Mouse (Mus musculus): ENCODE results near the gene Nbas.

The Nbas gene

DNA sequence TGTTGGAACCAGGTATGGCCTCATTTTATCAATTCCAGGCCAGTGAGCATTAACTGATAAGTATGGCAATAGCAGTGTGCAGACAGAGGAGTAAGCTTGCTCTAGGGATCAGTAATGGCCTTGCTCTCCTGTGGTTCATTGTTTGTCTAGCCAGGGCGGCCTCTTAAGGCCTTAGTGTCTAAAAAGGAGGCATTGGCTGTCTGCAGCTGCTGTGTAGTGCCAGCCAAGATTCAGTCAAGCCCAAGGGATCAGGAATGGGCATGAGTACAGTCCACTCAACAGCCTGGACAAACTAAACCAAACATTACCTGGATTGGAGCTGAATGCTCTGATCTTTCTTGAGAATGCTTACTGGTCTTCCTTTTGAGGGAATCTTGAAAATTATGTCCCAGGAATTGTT is 120.7 kb downstream of the Nbas start:
- no peak for DNase-seq (ENCODE audit: low read depth)

DNA sequence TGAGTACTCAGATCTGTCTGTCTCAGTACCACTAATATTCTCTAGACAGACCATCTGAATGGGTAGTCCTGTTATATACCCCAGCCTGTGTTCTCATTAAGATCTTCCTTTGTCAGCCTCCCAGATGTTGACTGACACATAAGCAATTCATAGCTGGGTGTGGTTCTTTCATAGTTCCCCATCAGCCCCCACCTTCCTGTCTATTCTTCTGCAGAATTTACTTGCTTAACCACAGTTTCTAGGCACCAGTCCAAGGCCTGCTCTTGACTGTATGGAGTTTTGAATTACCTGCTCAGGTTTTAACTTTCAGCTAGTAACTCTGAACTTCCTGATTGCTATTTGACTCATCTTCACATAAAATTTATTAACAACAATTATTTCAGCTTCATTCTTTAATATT is 141.3 kb downstream of the Nbas start:
- no peak for DNase-seq (ENCODE audit: low read depth)

DNA sequence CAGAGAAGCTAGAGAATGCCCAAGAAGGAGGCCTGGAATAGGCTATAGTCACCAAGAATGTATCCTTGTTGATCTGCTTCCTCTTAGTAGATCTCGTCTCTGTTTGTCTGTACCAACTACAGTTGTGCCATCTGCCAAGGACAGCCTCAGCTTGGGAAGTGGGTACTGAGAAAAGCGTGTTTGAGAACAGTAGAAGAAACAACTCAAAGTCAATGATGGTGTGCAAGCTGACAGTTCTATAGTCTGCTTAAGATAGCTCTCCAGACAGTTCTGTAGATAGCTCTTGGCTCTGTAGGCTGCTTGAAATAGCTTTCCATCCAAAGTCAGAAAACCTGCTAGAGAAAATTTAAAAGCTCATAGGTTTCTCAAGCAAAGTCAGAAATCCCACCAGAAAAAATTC is 149.7 kb downstream of the Nbas start:
- DNase-seq (ENCODE audit: low read depth) = no peak

DNA sequence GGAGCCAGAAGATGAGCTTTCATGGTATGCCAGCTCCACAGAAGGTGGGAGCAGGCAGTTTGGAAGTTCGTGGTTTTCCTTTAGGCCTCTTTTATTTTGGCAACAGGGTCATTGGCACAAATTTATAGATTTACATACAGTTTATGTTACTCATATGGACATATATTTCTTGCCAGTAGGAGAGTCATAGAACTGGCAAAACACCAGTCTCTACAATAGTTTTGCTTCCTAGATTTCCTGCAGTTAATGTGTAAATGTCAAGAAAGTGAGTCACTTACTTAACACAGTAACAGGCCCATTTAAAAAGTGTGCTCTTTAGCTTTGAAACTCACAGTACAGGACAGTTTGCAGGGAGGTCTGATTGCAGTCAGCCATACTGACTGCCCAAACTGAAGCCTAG is 161.3 kb downstream of the Nbas start:
- DNase-seq (ENCODE audit: low read depth) = no peak

DNA sequence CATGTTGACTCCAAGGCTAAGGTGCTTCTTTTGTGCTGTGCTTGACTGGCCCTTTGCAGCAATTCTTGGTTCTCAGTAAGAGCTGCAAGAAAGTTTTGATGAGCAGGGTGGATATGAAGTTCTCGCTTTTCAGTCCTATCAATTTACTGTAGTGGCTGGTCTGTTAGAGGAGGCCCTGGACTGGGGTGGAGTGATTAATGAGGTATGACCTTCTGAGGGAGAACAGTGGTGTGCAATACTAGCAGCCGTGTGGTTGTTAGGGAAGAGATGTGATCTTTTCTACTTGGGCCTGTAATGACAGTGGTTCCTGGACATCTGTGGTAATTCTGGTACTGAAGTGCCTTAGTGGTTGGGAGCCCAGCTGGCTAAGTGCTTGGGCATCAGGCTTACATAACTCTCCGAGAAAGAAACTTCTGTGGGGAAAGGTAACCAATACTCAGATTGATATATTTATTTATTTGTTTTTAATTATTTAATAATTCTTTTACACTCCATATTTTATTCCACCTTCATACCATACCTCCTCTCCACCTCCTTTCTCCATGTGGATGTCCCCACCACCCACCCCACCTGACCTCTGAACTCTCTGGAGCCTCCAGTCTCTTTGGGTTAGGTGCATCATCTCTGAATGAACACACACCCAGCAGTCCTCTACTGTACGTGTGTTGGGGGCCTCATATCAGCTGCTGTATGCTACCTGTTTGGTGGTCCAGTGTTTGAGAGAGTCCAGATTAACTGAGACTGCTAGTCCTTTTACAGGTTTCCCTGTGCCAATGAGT is 175.9 kb downstream of the Nbas start:
- no peak for DNase-seq (ENCODE audit: low read depth)

DNA sequence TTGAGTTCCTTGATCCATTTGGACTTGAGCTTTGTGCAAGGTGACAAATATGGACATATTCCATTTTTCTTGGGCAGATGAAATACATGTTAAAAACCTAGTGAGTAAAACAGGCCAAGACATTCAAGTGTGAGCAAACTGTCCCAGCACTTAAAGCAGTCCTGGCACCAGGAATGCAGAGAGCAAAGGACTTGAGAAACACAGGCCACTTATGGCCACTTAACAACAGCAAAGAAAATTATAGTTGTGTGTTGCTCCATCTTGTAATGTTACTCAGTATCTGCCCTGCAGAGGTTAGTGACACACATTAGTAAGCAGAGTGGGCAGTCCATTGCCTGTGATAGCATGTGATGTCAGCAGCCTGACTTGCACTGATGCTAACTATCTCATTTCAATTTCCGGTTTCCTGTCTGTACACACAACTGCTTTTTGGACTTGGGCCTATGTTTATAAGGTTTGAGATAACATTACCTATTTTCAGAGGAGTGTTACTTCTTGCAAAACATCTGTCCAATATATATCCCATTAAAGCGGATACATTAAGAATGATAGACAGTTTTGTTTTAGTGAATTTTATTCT is 176.6 kb downstream of the Nbas start:
- DNase-seq (ENCODE audit: low read depth) = no peak

DNA sequence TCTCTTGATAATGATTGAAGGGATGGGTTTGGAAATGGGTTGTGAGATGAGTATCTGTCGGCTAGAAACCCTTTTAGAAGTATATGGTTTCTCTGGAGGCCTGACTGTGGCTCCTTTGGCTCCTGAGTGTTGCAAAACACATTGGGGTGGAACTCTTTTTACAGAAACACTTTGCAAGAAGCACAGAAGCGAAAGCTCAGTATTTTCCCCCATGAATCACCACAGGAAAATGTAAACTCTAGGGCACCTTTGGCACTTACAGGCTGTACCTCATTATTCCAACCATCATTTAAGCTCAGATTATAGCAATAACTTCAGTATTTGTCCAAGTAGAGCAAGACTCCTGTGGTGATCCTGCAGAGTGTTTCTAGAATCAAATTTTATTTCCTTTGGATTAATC is 180.0 kb downstream of the Nbas start:
- DNase-seq (ENCODE audit: low read depth) = no peak

DNA sequence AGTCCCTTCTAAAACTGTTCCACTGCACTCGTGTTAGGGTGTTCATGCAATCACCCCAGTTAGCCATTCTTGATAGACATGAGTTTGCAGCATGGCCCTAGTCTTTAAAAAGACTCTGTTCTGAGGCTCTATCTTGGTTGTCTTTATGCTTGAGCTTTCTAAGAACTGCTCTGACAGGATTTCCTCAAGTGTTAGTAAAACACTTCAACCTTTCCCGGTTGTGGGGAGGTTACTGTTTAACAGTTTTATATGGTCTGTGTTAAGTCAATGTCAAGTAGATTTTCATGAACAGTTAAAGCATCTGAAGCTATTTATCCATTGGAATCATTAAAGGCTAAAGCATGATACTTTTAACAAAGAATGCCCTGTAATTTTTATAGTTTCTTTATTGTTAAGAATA is 183.1 kb downstream of the Nbas start:
- DNase-seq (ENCODE audit: low read depth) = no peak

DNA sequence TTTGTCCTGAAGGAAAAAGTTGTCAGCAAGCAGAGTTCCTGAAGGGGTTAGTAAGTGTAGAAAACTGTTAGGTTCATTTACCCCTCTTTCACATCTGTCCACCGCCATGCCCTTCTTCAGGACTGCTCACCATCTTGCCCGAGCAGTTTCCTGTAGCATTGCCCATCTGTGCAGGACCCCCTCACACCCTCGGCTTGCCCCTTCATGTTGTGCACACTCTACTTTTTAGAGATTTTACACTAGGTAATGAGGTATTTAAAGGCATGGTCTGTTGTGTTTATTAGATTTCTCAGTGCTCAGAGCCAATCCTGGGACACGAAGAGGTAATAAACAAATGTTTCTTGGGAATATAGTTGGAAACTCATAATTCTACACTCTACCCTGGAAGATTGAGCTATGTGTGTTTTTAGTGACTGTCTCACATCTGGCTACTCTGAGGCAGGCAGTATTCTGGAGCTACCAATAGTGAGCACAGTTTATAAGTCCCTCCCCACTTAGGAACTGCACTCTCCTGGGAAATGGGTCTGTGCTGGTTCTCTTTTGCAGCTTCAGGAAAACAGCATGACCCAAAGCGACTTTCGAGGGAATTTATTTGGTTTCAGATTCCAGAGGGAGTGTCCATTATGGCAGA is 191.4 kb downstream of the Nbas start:
- DNase-seq (ENCODE audit: low read depth) = no peak

DNA sequence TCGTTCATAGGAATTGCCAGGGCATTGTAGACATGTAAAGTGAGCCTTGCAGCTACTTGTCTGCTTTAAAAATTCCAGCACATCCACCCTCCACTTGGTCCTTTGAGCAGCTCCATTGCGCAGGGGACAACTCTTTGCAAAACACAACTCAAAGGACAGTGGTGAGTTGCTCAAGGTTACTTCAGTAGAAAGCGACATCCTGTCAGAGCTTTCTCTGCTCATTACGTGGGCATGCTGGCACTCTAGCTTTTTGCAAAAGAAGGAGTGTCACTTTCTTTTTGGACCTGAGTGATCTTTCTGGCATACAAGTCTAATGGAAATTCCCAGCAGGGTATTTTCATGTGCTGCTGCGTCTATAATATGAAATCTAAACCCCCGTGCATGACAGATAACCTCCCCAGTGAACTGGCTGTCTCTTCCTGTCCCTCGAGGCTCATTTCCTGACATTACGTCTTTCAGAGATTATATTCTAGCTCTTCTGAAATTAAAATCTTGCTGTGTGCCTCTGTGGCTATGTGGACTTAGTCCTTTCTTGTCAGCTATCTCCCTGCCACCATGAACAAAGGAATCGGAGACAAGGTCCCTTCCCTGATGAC is 192.7 kb downstream of the Nbas start:
- no peak for DNase-seq (ENCODE audit: low read depth)

DNA sequence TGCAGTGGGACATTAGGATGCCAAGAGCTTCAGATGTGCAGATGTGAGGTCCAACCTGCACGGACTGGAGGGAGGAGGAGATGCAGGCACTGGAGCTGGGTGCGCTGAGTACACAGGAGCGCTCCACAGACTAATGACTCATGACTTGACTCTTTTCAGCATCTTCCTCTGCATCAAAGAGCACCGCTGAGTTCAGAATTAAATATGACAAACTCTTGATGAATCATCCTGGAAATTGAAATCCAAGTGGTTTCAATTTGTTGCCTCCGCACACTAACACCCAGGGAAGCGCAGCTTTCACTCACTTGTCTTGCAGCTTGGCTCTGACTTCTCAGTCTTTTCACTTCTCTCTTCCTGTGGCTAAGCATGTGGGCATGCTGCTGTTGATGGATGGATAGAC is 193.5 kb downstream of the Nbas start:
- DNase-seq (ENCODE audit: low read depth) = no peak

DNA sequence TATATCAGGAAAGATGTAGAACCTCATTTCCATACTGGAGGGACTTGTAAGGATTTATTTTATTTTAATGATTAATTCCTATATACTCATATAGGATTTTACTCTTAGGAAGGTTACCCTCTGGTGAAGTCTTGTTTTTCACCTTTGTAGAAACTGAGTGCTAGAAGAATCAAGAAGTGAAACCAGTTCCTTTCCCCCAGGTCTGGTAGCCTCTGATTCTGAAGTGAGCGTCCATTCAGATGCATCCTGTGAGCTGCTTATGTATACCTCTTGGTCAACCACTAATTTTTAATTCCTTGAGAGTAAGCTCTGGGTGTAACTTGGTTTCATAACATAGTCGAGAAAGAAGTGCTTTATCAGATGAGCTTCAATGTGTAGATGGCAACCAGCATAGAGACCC is 196.6 kb downstream of the Nbas start:
- DNase-seq (ENCODE audit: low read depth) = no peak

DNA sequence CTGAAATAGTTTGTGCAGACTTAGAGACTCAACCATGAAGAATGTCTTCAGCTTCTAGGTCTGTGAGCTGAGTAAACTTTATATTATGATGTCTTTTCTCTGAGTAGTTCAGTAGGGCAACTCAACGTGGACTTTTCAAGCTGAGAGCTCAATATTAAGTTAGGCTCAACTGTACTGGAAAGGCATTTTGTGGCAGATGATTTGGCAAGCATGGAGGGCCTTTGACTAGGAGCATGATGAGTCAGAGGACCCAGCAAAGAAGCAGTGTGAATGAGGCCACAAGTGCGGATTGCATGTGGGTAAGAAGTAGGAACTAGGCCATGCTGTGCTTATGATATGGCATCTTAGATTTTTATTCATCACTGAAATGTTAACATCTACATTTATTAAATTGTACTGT is 205.9 kb downstream of the Nbas start:
- no peak for DNase-seq (ENCODE audit: low read depth)

DNA sequence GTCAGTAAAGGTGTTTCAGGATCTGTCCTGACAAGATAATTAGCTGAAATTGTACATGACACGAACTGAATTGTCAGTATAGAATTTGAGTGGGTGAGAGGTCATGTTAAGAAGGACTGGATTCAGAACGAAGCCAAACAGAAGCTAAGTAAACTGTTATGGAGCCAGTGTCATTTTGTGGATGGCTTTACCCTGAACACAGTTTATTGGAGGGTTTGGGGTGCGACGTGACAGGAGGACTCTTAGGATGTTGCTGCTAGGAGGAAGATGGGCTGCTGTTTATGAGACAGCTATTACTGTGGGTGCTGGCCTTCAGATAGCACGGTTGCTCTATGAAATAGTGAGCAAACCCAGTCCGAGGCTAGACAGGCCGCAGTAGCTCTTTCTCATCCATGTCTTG is 210.2 kb downstream of the Nbas start:
- DNase-seq (ENCODE audit: low read depth) = no peak

DNA sequence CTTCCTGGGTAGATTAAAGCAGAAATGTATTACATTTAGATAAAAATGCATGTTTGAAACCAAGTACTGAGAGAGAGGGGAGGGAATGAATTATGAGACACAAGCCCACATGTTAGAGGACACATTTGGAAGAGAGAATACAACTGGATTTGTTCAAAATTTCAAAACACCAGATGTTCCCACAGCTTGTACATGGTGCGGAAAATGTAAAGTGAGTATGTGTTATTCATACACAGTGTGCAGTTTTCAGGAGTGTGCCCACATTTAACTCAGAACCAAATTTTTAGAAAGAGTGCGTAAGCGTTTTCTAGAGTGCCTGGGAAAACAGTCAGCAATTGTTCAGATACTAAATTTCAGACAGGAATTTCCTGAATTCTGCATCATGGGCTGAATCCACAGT is 217.3 kb downstream of the Nbas start:
- no peak for DNase-seq (ENCODE audit: low read depth)

DNA sequence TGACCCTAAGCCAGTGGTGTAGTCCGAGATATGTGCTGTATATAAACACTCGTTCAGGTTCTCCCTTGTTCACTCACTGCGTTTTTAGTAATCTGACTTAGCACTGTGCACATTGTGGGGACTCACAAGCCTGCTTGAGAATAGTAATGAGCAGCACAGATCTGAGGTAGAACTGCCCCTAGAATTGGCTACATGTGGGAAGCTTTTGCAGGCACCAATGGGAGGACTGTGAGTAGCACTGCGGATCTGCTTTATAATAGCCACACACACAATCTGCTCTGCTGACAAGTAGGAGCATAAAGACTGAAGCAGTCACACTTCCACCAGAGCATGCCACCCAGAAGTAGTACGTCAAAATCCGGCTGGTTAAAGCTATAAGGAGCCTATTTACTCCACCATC is 228.3 kb downstream of the Nbas start:
- no peak for DNase-seq (ENCODE audit: low read depth)

DNA sequence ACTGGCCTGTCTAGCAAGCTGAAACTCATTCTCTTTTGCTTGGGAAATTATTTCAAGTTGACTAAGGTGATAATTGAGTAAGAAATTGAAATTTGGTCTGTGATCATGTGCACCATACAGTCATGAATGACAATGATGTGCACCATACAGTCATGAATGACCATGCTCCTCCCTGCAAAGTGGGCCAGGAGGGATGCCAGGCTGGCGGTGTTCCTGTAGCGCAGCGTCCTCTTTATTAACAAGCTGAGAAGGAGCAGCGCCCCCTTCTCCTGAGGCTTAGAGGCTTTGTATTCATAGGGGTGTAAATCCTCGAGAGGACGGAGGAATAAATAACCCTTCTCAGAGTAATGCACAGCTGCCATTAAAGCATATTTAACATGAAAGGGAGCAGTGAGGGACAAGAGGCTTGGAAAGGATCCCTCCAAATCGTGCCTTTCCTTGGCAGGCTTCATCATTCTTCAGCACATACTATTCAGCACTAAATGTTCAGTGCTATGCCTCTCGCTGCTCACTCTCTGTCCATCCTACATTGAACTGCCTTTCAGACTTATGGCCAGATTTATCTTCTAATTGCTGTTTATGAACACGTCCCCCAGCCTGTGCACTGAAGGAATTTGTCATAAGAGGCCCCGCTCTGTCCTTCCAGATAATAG is 230.4 kb downstream of the Nbas start:
- DNase-seq (ENCODE audit: low read depth) = no peak

DNA sequence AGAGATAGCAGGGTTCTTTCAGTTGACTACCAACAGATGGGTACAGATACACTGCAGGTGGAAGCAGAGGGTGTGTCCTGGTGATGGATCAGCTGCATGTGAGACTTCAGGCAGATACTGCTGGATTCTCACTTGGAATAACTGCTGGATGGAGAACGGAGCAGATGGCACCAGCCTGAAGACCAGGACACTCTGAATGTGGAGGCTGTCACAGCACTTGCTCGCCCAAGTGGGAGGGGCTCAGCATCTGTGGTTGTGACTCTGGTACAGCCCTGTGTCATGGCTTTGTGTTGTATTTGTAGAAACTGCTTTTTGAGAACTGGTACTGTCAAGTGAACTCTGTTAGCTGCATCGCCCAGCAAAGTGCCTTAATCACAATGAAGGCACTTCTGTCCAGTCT is 231.3 kb downstream of the Nbas start:
- no peak for DNase-seq (ENCODE audit: low read depth)

DNA sequence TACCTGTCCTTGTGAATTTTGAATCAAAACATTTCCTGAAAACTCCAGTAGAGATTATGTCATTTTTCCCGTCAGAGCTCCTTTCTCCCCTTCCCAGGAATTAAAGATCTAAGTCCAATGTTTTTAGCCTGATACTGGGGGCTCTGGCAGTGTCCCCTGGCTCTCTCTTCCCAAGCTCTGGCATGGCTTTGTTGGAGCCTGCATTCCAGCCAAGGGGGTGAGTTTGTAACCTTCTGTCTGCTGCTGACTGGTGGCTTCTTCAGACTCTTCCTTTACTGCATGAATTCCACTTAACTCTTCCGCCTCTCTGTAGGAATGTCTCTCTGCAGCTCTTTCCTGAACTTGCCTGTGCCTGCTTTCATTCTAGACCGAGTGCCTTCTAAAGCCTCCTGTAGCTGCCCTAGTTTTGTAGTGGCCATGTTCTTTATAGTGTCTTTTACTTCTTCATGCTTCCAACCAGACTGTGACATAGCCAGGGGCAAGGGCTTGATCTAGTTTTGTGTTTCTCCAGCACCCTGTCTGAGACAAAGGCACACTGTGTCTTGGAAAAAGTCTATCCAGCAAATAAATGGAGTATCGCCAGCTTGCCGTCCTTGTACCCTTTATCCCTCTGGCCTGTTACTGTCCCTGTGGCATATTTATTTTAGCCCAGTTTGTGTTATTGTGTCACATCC is 236.0 kb downstream of the Nbas start:
- no peak for DNase-seq (ENCODE audit: low read depth)

DNA sequence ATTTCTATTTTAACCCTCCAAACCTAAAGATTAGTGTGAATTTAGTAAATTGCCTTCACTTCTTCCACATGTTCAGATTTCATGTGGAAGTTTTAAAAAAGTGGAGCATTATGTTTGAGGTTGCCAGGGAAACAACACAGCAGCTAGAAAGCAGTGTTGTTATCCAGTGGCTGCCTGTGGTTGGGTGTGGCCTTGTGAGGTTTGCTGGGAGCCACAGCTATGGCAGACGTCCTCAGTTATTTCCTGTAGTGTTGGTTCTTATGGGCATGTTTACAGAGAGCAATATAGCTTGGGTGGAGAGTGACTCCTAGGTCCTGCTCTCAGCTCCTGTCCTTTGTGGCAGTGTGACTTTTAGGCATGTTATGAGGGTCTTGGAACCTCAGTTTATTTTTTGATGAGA is 249.1 kb downstream of the Nbas start:
- DNase-seq (ENCODE audit: low read depth) = no peak

DNA sequence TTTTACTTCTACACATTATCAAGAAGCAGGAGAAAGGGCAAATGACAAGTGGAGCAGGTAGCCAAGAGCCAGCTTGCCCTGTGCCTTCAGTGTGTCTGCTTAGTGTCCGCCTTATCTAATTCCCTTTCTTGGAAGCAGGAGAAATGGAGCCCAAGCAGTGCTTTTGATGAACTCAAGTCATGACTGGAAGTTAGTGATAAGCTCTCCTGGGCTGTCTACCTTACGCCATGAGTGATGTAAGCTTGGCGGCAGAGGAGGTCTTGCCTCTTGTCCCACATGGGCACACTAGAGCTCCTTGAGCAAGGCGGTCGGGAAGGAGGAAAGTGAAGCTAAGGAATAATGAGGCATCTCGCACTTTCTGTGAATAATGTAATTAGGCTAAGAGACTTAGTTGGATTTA is 250.5 kb downstream of the Nbas start:
- no peak for DNase-seq (ENCODE audit: low read depth)

DNA sequence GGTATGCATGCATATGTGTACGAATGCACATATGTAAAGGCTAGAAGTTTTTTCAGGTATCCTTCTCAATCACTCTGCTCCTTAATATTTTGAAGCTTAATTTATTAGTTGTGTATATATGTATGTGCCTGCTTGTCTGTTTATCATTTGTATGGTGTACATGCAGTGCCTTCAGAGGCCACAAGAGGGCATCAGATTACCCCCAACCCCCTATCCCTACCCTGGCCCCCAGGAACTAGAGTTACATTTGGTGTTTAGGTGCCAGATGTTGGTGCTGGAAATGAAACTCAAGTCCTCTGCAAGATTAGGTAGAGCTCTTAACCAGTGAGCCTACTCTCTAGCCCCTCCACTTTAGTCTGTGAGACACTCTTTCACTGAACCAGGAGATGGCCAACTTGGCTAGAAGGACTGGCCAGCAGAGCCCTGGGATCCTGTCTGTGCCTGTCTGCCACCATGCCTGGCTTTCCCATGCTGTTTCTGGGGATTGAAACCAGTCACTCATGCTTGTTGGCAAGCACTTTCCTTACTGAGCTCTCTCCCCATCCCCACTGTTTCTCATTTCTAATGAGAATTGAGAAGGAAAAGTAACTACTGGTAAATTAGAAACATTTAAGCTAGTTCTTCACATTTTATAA is 263.9 kb downstream of the Nbas start:
- no peak for DNase-seq (ENCODE audit: low read depth)

All from c-Kit-positive CD71-positive TER-119-negative erythroid progenitor cells, embryonic 14.5 days (primary cell).